Mouse (Mus musculus) urinary bladder, postnatal 0 days (tissue): Measurements from ENCODE around the gene Olfr736. TPM values are rescaled to one million over a fixed set of nuclear protein-coding genes. Genes with fewer than 3 reads are reported as not detected.

Source experiments
- polyA plus RNA-seq: library from polyadenylated mRNA; unstranded; fragments of >200 nt; fragmentation: Nextera tagmentation; extraction: Ambion mirVana; gene quantifications from 2 replicates; pipeline ENCODE4 v1.2.1, GENCODE M21; 2015

Olfr736 gene
- polyA plus RNA-seq = not detected in 2 replicates

GRCm38 (mm10) chr14:50380863-50381262 is at the start of gene Olfr736:
TSS of gene Olfr736 (plus strand) at chr14:50381163.

GRCm38 (mm10) chr14:50348796-50349195 is 32.2 kb upstream of the Olfr736 start, which contains the start of gene Olfr735:
TSS of gene Olfr735 (minus strand) at chr14:50348872.

GRCm38 (mm10) chr14:50357593-50357992 is 23.4 kb upstream of the Olfr736 start, which contains the start of gene Tlr11:
TSS of gene Tlr11 (plus strand) at chr14:50357914.

GRCm38 (mm10) chr14:50407268-50407667 is 26.3 kb downstream of the Olfr736 start, which contains the start of gene Olfr738:
TSS of gene Olfr738 (plus strand) at chr14:50407568.

GRCm38 (mm10) chr14:50418326-50418725 is 37.4 kb downstream of the Olfr736 start, which contains the start of gene Olfr739:
TSS of gene Olfr739 (plus strand) at chr14:50418626.

Other genes starting within 250 kb of the Olfr736 start
- gene Olfr728, start 238.5 kb upstream of the Olfr736 start, polyA plus RNA-seq = not detected in 2 replicates
- not detected in 2 replicates for gene Olfr729, start 228.3 kb upstream of the Olfr736 start, polyA plus RNA-seq
- not detected in 2 replicates for gene Olfr730, start 193.0 kb upstream of the Olfr736 start, polyA plus RNA-seq
- gene Olfr731, start 139.3 kb upstream of the Olfr736 start, polyA plus RNA-seq = not detected in 2 replicates
- not detected in 2 replicates for gene Olfr732, start 97.0 kb upstream of the Olfr736 start, polyA plus RNA-seq
- not detected in 2 replicates for gene Olfr733, start 79.6 kb upstream of the Olfr736 start, polyA plus RNA-seq
- gene Olfr734, start 54.4 kb upstream of the Olfr736 start, polyA plus RNA-seq = not detected in 2 replicates
- not detected in 2 replicates for gene Olfr735, start 32.3 kb upstream of the Olfr736 start, polyA plus RNA-seq
- not detected in 2 replicates for gene Tlr11, start 23.2 kb upstream of the Olfr736 start, polyA plus RNA-seq
- gene Olfr738, start 26.4 kb downstream of the Olfr736 start, polyA plus RNA-seq = not detected in 2 replicates
- not detected in 2 replicates for gene Olfr739, start 37.5 kb downstream of the Olfr736 start, polyA plus RNA-seq
- gene Olfr740, start 64.4 kb downstream of the Olfr736 start, polyA plus RNA-seq = not detected in 2 replicates
- not detected in 2 replicates for gene Olfr741, start 91.6 kb downstream of the Olfr736 start, polyA plus RNA-seq
- not detected in 2 replicates for gene Olfr742, start 122.4 kb downstream of the Olfr736 start, polyA plus RNA-seq
- not detected in 2 replicates for gene Olfr743, start 140.7 kb downstream of the Olfr736 start, polyA plus RNA-seq
- not detected in 2 replicates for gene Olfr744, start 233.7 kb downstream of the Olfr736 start, polyA plus RNA-seq